14 mouse cellular contexts compared by ENCODE assay signal in genomic region chr8:54609336-54609735, GRCm38 (mm10). TPM values are rescaled to one million over a fixed set of nuclear protein-coding genes. Genes with fewer than 3 reads are reported as not detected.
A peak's percentile ranks its signal among the peaks of the same experiment; 100 is the strongest.
DNase-seq lines count a peak whose midpoint lies in the region; ATAC-seq and TF ChIP-seq lines count a peak whose summit lies in the region.
"Had no signal": no experiment of that assay in that cellular context is flagged by ENCODE, and none has a peak within 500 bp of the region (broad histone marks: within the 10 kb centered on the region; RNA-seq: fewer than 3 reads in every experiment).

No protein-coding gene starts in this region.

- H3K9ac ChIP-seq in heart, embryonic 11.5 days (ENCODE audit: low read depth, low read length): no peak overlapping the region
- H3K9ac ChIP-seq in hindbrain, embryonic 11.5 days (ENCODE audit: low read depth, low read length): no peak overlapping the region
- H3K9ac ChIP-seq: liver, embryonic 13.5 days; midbrain, embryonic 13.5 days had no signal

- H3K9me3 ChIP-seq in heart, embryonic 11.5 days (replicated peaks; ENCODE audit: control insufficient read depth, low read length): no peaks in the 10 kb centered on the region
- H3K9me3 ChIP-seq in hindbrain, embryonic 11.5 days (ENCODE audit: control insufficient read depth, low read length): no peaks in the 10 kb centered on the region
- H3K9me3 ChIP-seq: liver, embryonic 13.5 days; midbrain, embryonic 13.5 days had no signal

- no peak overlapping the region for H3ac ChIP-seq in myocyte (ENCODE audit: control insufficient read depth, insufficient read length)

- H3K4me1 ChIP-seq in heart, embryonic 11.5 days (ENCODE audit: control insufficient read depth, insufficient read depth, low read length): no peaks in the 10 kb centered on the region
- H3K4me1 ChIP-seq in hindbrain, embryonic 11.5 days (replicated peaks; ENCODE audit: control insufficient read depth, insufficient read depth, low read length): no peaks in the 10 kb centered on the region
- H3K4me1 ChIP-seq: liver, embryonic 13.5 days; midbrain, embryonic 13.5 days had no signal

- no peak for TF ChIP-seq POLR2A in myocyte (IDR thresholded peaks at IDR 0.05; ENCODE audit: insufficient read length, low read depth)

- no peaks in the 10 kb centered on the region for H3K27me3 ChIP-seq in heart, embryonic 11.5 days (ENCODE audit: control insufficient read depth, insufficient read depth, low read length)
- H3K27me3 ChIP-seq in myocyte (ENCODE audit: control insufficient read depth, insufficient read depth, insufficient read length): no peaks in the 10 kb centered on the region
- no peaks in the 10 kb centered on the region for H3K27me3 ChIP-seq in hindbrain, embryonic 11.5 days (ENCODE audit: control insufficient read depth, insufficient read depth, low read length)
- H3K27me3 ChIP-seq: liver, embryonic 13.5 days; midbrain, embryonic 13.5 days had no signal

- no peak overlapping the region for H3K4me2 ChIP-seq in heart, embryonic 11.5 days
- H3K4me2 ChIP-seq in myocyte (ENCODE audit: low read depth): peak overlapping the region; percentile 74
- H3K4me2 ChIP-seq in hindbrain, embryonic 11.5 days (replicated peaks; ENCODE audit: low read depth, low read length): no peak overlapping the region
- H3K4me2 ChIP-seq: liver, embryonic 13.5 days; midbrain, embryonic 13.5 days had no signal

- ATAC-seq in heart, embryonic 11.5 days (replicated peaks; ENCODE audit: insufficient number of reproducible peaks, low FRiP score, low TSS enrichment): no peak; the same call in 1 of the 2 replicates
- no peak for ATAC-seq in hindbrain, embryonic 11.5 days (ENCODE audit: low FRiP score)
- ATAC-seq: forebrain, embryonic 14.5 days; midbrain, embryonic 13.5 days had no signal

- 52% methylated on average over 2 of the region's 2 CpGs for WGBS in heart, embryonic 11.5 days (ENCODE audit: insufficient replicate concordance)
- WGBS in hindbrain, embryonic 11.5 days: 85% methylated on average over 2 of the region's 2 CpGs

- peak; percentile 96 for DNase-seq in heart, adult 11 months
- DNase-seq in NIH3T3 (ENCODE audit: low read depth) (peak; percentile 72), MN1 (ENCODE audit: low spot score) (no peak)
- DNase-seq in heart, adult 9 months (ENCODE audit: low spot score in 2 of 2): peak; percentile 62 to 67
- DNase-seq in hindbrain, embryonic 11.5 days (ENCODE audit: low spot score): no peak
- DNase-seq: cerebellum, adult 2 months; liver, embryonic 13.5 days; lung, postnatal 14 days; thymus, adult 2 months had no signal

- no peaks in the 10 kb centered on the region for H3K79me2 ChIP-seq in myocyte (ENCODE audit: control insufficient read depth, insufficient read depth)

- no peak overlapping the region for H3K4me3 ChIP-seq in heart, embryonic 11.5 days (ENCODE audit: low read depth, low read length)
- no peak overlapping the region for H3K4me3 ChIP-seq in myocyte
- no peak overlapping the region for H3K4me3 ChIP-seq in hindbrain, embryonic 11.5 days (ENCODE audit: low read depth, low read length)
- H3K4me3 ChIP-seq: liver, embryonic 13.5 days; midbrain, embryonic 13.5 days had no signal

- H3K27ac ChIP-seq in heart, embryonic 11.5 days (ENCODE audit: low read depth, low read length): no peak overlapping the region
- H3K27ac ChIP-seq in hindbrain, embryonic 11.5 days (ENCODE audit: low read depth, low read length): no peak overlapping the region
- H3K27ac ChIP-seq: liver, embryonic 13.5 days; midbrain, embryonic 13.5 days had no signal

- H3K36me3 ChIP-seq in heart, embryonic 11.5 days (ENCODE audit: control insufficient read depth, insufficient read depth, low read length): no peaks in the 10 kb centered on the region
- H3K36me3 ChIP-seq in myocyte (ENCODE audit: control insufficient read depth, insufficient read depth): no peaks in the 10 kb centered on the region
- no peaks in the 10 kb centered on the region for H3K36me3 ChIP-seq in hindbrain, embryonic 11.5 days (ENCODE audit: control insufficient read depth, insufficient read depth, low read length)
- H3K36me3 ChIP-seq: liver, embryonic 13.5 days; midbrain, embryonic 13.5 days had no signal

TF ChIP-seq in myocyte, 11 proteins besides CTCF, POLR2A, EP300 and RAD21:
- TF ChIP-seq USF1 (IDR thresholded peaks at IDR 0.05; ENCODE audit: low read depth) (no peak), MYOD1 (IDR thresholded peaks at IDR 0.05; ENCODE audit: control insufficient read depth in 1 of 3, insufficient read length in 2 of 3, low read depth in 2 of 3) (peak; percentile 71 to 87 (median 84)), TCF3 (IDR thresholded peaks at IDR 0.05; ENCODE audit: insufficient read length, low read depth) (peak; percentile 19), TCF12 (IDR thresholded peaks at IDR 0.05; ENCODE audit: insufficient read depth, poor library complexity, severe bottlenecking) (peak; percentile 85), MAX (IDR thresholded peaks at IDR 0.05; ENCODE audit: low read depth) (no peak), MYOG (IDR thresholded peaks at IDR 0.05; ENCODE audit: control insufficient read depth in 1 of 3, insufficient read depth in 1 of 3, insufficient read length in 2 of 3, low read depth in 2 of 3) (peak in 1 of 3 experiments; percentile 79), POLR2AphosphoS2 (IDR thresholded peaks at IDR 0.05; ENCODE audit: insufficient read length, low read depth) (no peak), SRF (IDR thresholded peaks at IDR 0.05; ENCODE audit: control insufficient read depth, insufficient read length, low read depth) (no peak), REST (IDR thresholded peaks at IDR 0.05; ENCODE audit: insufficient read depth, insufficient read length) (no peak), E2F4 (IDR thresholded peaks at IDR 0.05; ENCODE audit: insufficient read depth) (no peak), CEBPB (IDR thresholded peaks at IDR 0.05; ENCODE audit: insufficient read depth, poor library complexity, severe bottlenecking) (peak; percentile 93)

RNA-seq across cellular contexts. Expression of gene Spata4, which starts 8.8 kb away (rescaled TPM):
- polyA plus RNA-seq in heart, embryonic 11.5 days (2014; fragmentation: Nextera tagmentation; extraction: Ambion mirVana): not detected in 2 replicates
- not detected for polyA plus RNA-seq in myocyte (2012; fragmentation: generic; extraction: Trizol)
- polyA plus RNA-seq in hindbrain, embryonic 11.5 days (2014; fragmentation: Nextera tagmentation; extraction: Ambion mirVana): 0.22 TPM in 1 of 2 replicates, not detected in the other
- polyA plus RNA-seq: cerebellum, adult 2 months; kidney, embryonic 16.5 days; liver, embryonic 13.5 days; thymus, adult 2 months had no signal

Comparison
In these comparisons a context has a peak if more than half of its experiments do, and no peak if none do; other contexts are left out.
1. DNase-seq: peak in heart, adult 11 months (single experiment), NIH3T3 (single experiment) and heart, adult 9 months (2 of 2); none in MN1 (single experiment) and hindbrain, embryonic 11.5 days (single experiment).